Mouse (Mus musculus) liver, embryonic 13.5 days (tissue): ENCODE measurements at regions not wholly inside any gene's neighbourhood (a gene's known extent, or its start where the extent isn't known, plus 50 kb on each side); places are given as distances from the start of the nearest gene placed in this dataset.

Source experiments
- ATAC-seq: fragments of 200-750 bp; cut with Nextera tagmentation; 2 replicates; pipeline ENCODE4 v1.8.0; 2017; ENCODE audit warnings: low read depth, mild to moderate bottlenecking, moderate number of reproducible peaks, moderate library complexity
- DNase-seq: peaks from one replicate; pipeline ENCODE4 v3.0.0; 2022
- H3K27ac ChIP-seq: fragments of 300-500 bp; sonication (generic); 2 replicates; pipeline ENCODE4 v1.5.1; 2015; ENCODE audit warnings: moderate library complexity, mild to moderate bottlenecking, inconsistent platforms
- H3K27me3 ChIP-seq: fragments of 300-500 bp; sonication (generic); 2 replicates; pipeline ENCODE4 v1.6.1; 2015; ENCODE audit warnings: mild to moderate bottlenecking, inconsistent platforms
- H3K36me3 ChIP-seq: fragments of 300-500 bp; sonication (generic); 2 replicates; pipeline ENCODE4 v1.6.1; 2015; ENCODE audit warnings: mild to moderate bottlenecking, inconsistent platforms
- H3K4me1 ChIP-seq: fragments of 300-500 bp; sonication (generic); replicated peaks from 2 replicates; pipeline ENCODE4 v1.6.1; 2015; ENCODE audit warnings: inconsistent platforms
- H3K4me2 ChIP-seq: fragments of 300-500 bp; sonication (generic); 2 replicates; pipeline ENCODE4 v1.6.1; 2015; ENCODE audit warnings: inconsistent platforms, mild to moderate bottlenecking, moderate library complexity
- H3K4me3 ChIP-seq: fragments of 300-500 bp; sonication (generic); replicated peaks from 2 replicates; pipeline ENCODE4 v1.5.1; 2015; ENCODE audit warnings: mild to moderate bottlenecking, inconsistent platforms
- H3K9ac ChIP-seq: fragments of 300-500 bp; sonication (generic); 2 replicates; pipeline ENCODE4 v1.6.1; 2015; ENCODE audit warnings: mild to moderate bottlenecking, inconsistent platforms
- H3K9me3 ChIP-seq: fragments of 300-500 bp; sonication (generic); replicated peaks from 2 replicates; pipeline ENCODE4 v1.6.1; 2016; ENCODE audit warnings: inconsistent platforms
- WGBS: fragments of 180-500 bp; shearing (Covaris S2); methylation state at CpG from one replicate; pipeline ENCODE4 v1.1.7; 2015; ENCODE audit not compliant: insufficient replicate concordance; 5-methylcytosine and 5-hydroxymethylcytosine counted together

GRCm38 (mm10) chr15:52589391-52589790 lies 1295.3 kb upstream of the Gm7489 start:
- Histone ChIP-seq H3K27me3 (no peaks in the 10 kb centered on the region), H3K27ac (no peak overlapping the region), H3K9me3 (no peaks in the 10 kb centered on the region), H3K9ac (no peak overlapping the region), H3K4me1 (no peaks in the 10 kb centered on the region), H3K36me3 (no peaks in the 10 kb centered on the region), H3K4me2 (no peak overlapping the region), H3K4me3 (no peak overlapping the region)
- no peak for DNase-seq
- ATAC-seq, result no peak
- WGBS, result 24% methylated on average over 4 of the region's 4 CpGs

GRCm38 (mm10) chr15:52599511-52599910 lies 1285.2 kb upstream of the Gm7489 start:
- no peak for DNase-seq
- ATAC-seq, result no peak
- no peaks in the 10 kb centered on the region for H3K4me1 ChIP-seq

GRCm38 (mm10) chr15:52599957-52600356 lies 1284.7 kb upstream of the Gm7489 start:
- Histone ChIP-seq H3K36me3 (no peaks in the 10 kb centered on the region), H3K4me2 (no peak overlapping the region), H3K27ac (no peak overlapping the region), H3K9ac (no peak overlapping the region), H3K27me3 (no peaks in the 10 kb centered on the region), H3K4me3 (no peak overlapping the region), H3K9me3 (no peaks in the 10 kb centered on the region), H3K4me1 (no peaks in the 10 kb centered on the region)
- DNase-seq, result no peak
- no peak for ATAC-seq
- WGBS, result 36% methylated on average over 2 of the region's 2 CpGs

More at GRCm38 (mm10) chr15:52599511-52599910, 1285.2 kb upstream of the Gm7489 start:
- H3K4me3 ChIP-seq, result no peak overlapping the region
- no peak overlapping the region for H3K27ac ChIP-seq
- no peak overlapping the region for H3K4me2 ChIP-seq
- no peaks in the 10 kb centered on the region for H3K9me3 ChIP-seq
- H3K9ac ChIP-seq, result no peak overlapping the region
- H3K36me3 ChIP-seq, result no peaks in the 10 kb centered on the region
- H3K27me3 ChIP-seq, result no peaks in the 10 kb centered on the region

GRCm38 (mm10) chr15:52639790-52640189 lies 1244.9 kb upstream of the Gm7489 start:
- Histone ChIP-seq H3K9me3 (no peaks in the 10 kb centered on the region), H3K9ac (no peak overlapping the region), H3K36me3 (no peaks in the 10 kb centered on the region), H3K4me3 (no peak overlapping the region), H3K4me1 (no peaks in the 10 kb centered on the region), H3K27me3 (no peaks in the 10 kb centered on the region), H3K4me2 (no peak overlapping the region), H3K27ac (no peak overlapping the region)
- WGBS, result 59% methylated on average over 3 of the region's 3 CpGs
- ATAC-seq, result no peak
- DNase-seq, result no peak

- no peak overlapping the region for H3K9ac ChIP-seq
- H3K27ac ChIP-seq, result no peak overlapping the region
- no peaks in the 10 kb centered on the region for H3K27me3 ChIP-seq
- H3K9me3 ChIP-seq, result no peaks in the 10 kb centered on the region
- no peak overlapping the region for H3K4me3 ChIP-seq
- ATAC-seq (no peak), DNase-seq (no peak)
- 45% methylated on average over 2 of the region's 2 CpGs for WGBS
- no peak overlapping the region for H3K4me2 ChIP-seq
- no peaks in the 10 kb centered on the region for H3K36me3 ChIP-seq
- H3K4me1 ChIP-seq, result no peaks in the 10 kb centered on the region
These were observed 1238.7 kb upstream of the Gm7489 start for GRCm38 (mm10) chr15:52645961-52646360.

GRCm38 (mm10) chr15:52657916-52658315 lies 1226.8 kb upstream of the Gm7489 start:
- Histone ChIP-seq H3K9ac (no peak overlapping the region), H3K27me3 (no peaks in the 10 kb centered on the region), H3K4me3 (no peak overlapping the region), H3K27ac (no peak overlapping the region), H3K9me3 (no peaks in the 10 kb centered on the region), H3K4me1 (no peaks in the 10 kb centered on the region), H3K4me2 (no peak overlapping the region), H3K36me3 (no peaks in the 10 kb centered on the region)
- DNase-seq, result no peak
- no peak for ATAC-seq
